Mouse (Mus musculus) lung, embryonic 15.5 days (tissue): ENCODE data around the gene Med27. TPM values are rescaled to one million over a fixed set of nuclear protein-coding genes. Genes with fewer than 3 reads are reported as not detected.

Experiments used
- ATAC-seq: fragments of 200-750 bp; cut with Nextera tagmentation; 2 replicates; pipeline ENCODE4 v1.8.0; 2017; ENCODE audit warnings: moderate number of reproducible peaks, borderline replicate concordance; ENCODE audit not compliant: low FRiP score, low TSS enrichment; ENCODE audit errors: extremely low read depth
- H3K27ac ChIP-seq: fragments of 300-500 bp; sonication (generic); 2 replicates; pipeline ENCODE4 v1.5.1; 2015; ENCODE audit warnings: moderate library complexity, mild to moderate bottlenecking, inconsistent platforms
- H3K27me3 ChIP-seq: fragments of 300-500 bp; sonication (generic); 2 replicates; pipeline ENCODE4 v1.6.1; 2015; ENCODE audit warnings: inconsistent platforms
- H3K36me3 ChIP-seq: fragments of 300-500 bp; sonication (generic); 2 replicates; pipeline ENCODE4 v1.6.1; 2015; ENCODE audit warnings: inconsistent platforms
- H3K4me1 ChIP-seq: fragments of 300-500 bp; sonication (generic); 2 replicates; pipeline ENCODE4 v1.6.1; 2015; ENCODE audit warnings: inconsistent platforms
- H3K4me2 ChIP-seq: fragments of 300-500 bp; sonication (generic); 2 replicates; pipeline ENCODE4 v1.6.1; 2015; ENCODE audit warnings: inconsistent platforms, mild to moderate bottlenecking, moderate library complexity
- H3K4me3 ChIP-seq: fragments of 300-500 bp; sonication (generic); 2 replicates; pipeline ENCODE4 v1.5.1; 2015; ENCODE audit warnings: mild to moderate bottlenecking, inconsistent platforms
- H3K9ac ChIP-seq: fragments of 300-500 bp; sonication (generic); 2 replicates; pipeline ENCODE4 v1.6.1; 2015; ENCODE audit warnings: inconsistent platforms
- H3K9me3 ChIP-seq: fragments of 300-500 bp; sonication (generic); 2 replicates; pipeline ENCODE4 v1.6.1; 2016; ENCODE audit warnings: inconsistent platforms
- WGBS: fragments of 180-500 bp; shearing (Covaris S2); methylation state at CpG from one replicate; pipeline ENCODE4 v1.1.7; 2015; 5-methylcytosine and 5-hydroxymethylcytosine counted together
- polyA plus RNA-seq: library from polyadenylated mRNA; unstranded; fragments of >200 nt; fragmentation: Nextera tagmentation; extraction: Ambion mirVana; gene quantifications from 2 replicates; pipeline ENCODE4 v1.2.1, GENCODE M21; 2015

Med27 gene
- polyA plus RNA-seq, 1 experiment from 2014 or later, result 49.5 TPM

DNA sequence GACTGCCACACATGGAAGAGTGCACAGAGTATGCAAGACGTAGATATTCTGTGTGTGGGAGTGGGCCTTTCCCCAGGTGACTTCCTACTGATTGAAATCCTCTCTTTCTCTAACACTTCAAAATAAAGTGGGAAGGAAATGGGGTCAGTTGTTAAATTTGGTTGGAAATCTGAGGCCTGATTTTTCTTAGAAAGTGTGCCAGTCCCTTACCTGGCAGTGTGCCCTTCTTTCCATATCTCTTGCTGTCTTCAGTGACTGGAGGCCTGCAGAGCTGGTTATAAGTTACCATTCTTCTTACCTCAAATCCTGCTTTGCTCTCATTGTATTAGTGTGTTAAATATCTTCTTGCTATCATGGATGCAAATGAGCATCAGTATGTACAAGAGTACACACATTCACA lies 92.4 kb downstream of the Med27 start:
- Histone ChIP-seq H3K4me3 (no peak overlapping the region), H3K27me3 (no peaks in the 10 kb centered on the region), H3K9me3 (no peaks in the 10 kb centered on the region), H3K4me1 (peaks cover 12% of the 10 kb centered on the region; the same call in 1 of the 2 replicates), H3K9ac (no peak overlapping the region), H3K27ac (no peak overlapping the region), H3K36me3 (no peaks in the 10 kb centered on the region), H3K4me2 (no peak overlapping the region)
- WGBS, result 39% methylated on average over 1 of the region's 1 CpGs
- no peak for ATAC-seq

DNA sequence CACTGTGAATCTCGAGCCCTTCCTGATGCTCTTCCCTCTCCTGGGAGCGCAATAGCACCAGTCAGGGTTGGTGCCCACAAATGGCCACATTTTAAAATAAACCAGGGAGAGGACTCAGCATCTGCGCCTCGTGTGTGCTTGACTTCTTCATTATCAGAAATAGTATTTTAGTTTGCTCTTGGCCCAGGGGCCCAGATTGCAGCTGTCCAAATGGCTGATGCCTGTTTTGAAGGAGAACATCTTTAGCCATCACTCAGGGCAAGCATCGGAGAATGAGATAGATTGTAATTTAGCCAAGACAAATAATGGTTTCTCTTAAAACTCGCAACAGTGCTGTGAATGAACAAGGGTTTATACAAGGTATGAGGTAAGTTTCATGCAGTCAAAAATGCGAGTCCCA lies 92.8 kb downstream of the Med27 start:
- H3K9me3 ChIP-seq, result no peaks in the 10 kb centered on the region
- ATAC-seq, result no peak
- H3K27me3 ChIP-seq, result no peaks in the 10 kb centered on the region
- H3K4me2 ChIP-seq, result no peak overlapping the region
- peaks cover 12% of the 10 kb centered on the region; the same call in 1 of the 2 replicates for H3K4me1 ChIP-seq
- WGBS, result 66% methylated on average over 7 of the region's 7 CpGs
- H3K9ac ChIP-seq, result no peak overlapping the region
- no peak overlapping the region for H3K4me3 ChIP-seq
- H3K36me3 ChIP-seq, result no peaks in the 10 kb centered on the region
- H3K27ac ChIP-seq, result no peak overlapping the region

DNA sequence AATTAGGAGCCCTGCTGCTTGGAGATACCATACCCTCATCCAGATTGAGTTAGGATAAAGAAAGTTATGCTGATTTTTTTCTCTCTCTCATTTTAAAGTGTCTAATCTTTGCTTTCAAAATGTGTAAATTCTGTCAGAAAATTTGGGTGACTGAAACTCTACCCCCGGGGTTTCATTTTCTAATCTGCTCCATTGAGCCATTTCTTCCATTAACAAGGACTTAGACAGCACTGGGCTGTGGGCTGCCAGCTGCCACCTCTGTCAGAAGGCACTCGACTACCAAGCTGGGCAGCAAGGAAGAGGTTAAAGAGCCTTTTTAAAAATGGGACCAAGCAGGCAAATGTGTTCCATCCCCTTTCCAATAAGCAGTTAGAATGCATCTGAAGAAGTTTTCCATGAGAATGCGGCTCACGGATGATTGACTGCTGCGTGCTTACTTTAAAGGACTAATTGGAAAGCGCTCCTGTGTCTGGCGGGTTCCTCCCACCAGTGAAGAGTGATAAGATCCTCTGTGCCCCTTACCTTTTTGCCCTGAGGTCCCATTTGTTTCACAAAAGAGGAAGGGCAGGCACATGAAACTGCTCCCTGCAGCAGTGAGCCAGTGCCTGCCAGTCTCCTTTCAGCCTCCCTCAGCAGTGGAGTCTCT lies 93.4 kb downstream of the Med27 start:
- 64% methylated on average over 7 of the region's 7 CpGs for WGBS
- Histone ChIP-seq H3K9ac (no peak overlapping the region), H3K27me3 (no peaks in the 10 kb centered on the region), H3K27ac (no peak overlapping the region), H3K9me3 (no peaks in the 10 kb centered on the region), H3K4me3 (no peak overlapping the region), H3K36me3 (no peaks in the 10 kb centered on the region), H3K4me1 (peaks cover 12% of the 10 kb centered on the region; the same call in 1 of the 2 replicates), H3K4me2 (no peak overlapping the region)
- ATAC-seq, result no peak

DNA sequence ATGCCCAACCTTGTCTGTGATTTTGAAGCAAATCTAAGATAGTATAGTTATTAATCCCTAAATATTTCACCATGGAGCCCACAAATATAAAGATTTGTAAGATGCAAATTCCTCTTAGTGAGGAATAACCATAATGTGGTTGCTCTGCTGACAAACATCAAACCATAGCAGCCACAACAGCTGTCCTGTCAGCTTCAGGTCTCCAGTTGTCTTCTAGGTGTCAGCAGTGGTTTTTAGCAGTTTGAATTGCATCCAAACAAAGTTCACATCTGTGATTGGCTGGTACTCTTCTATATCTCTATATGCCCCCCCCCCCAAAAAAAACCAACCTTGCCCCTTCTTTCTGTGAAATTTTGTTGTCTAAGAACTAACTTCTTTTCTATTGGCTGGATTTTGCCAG lies 95.7 kb downstream of the Med27 start:
- no peak overlapping the region for H3K4me3 ChIP-seq
- H3K27me3 ChIP-seq, result no peaks in the 10 kb centered on the region
- no peaks in the 10 kb centered on the region for H3K9me3 ChIP-seq
- H3K4me1 ChIP-seq, result peaks cover 9% of the 10 kb centered on the region; the same call in 1 of the 2 replicates
- H3K4me2 ChIP-seq, result no peak overlapping the region
- H3K27ac ChIP-seq, result no peak overlapping the region
- no peaks in the 10 kb centered on the region for H3K36me3 ChIP-seq
- no peak for ATAC-seq
- H3K9ac ChIP-seq, result no peak overlapping the region

DNA sequence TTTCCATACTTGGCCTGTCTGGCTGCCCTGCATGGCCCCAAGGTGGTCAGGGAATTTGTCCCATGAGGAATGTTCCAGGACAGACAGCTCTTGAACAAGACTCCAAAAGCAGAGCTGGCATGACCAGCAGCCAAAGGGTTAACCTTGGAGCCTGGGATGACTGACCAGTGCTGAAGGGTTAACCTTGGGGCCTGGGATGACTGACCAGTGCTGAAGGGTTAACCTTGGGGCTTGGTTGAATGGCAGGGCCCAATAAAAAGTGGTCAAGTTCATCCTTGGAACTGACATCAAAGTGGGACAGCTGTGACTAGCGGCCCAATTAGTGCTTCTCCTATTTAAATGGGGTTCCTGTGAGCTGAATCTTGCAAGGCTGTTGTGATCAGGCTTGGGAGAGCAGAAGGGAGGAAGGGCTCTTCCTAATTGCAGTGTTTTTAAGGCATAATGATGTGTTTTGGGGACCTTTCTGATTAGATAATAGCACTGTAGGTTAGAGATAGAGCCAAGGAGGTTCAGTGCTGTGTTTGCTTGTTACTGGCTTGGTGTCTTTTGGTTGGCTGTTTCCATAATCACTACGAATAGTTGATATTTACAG lies 97.1 kb downstream of the Med27 start:
- 79% methylated on average over 2 of the region's 2 CpGs for WGBS
- H3K9me3 ChIP-seq, result no peaks in the 10 kb centered on the region
- no peak overlapping the region for H3K9ac ChIP-seq
- no peak overlapping the region for H3K27ac ChIP-seq
- peaks cover 3% of the 10 kb centered on the region; the same call in 1 of the 2 replicates for H3K4me1 ChIP-seq
- no peak for ATAC-seq
- H3K36me3 ChIP-seq, result no peaks in the 10 kb centered on the region
- H3K4me3 ChIP-seq, result no peak overlapping the region
- no peak overlapping the region for H3K4me2 ChIP-seq
- H3K27me3 ChIP-seq, result no peaks in the 10 kb centered on the region

DNA sequence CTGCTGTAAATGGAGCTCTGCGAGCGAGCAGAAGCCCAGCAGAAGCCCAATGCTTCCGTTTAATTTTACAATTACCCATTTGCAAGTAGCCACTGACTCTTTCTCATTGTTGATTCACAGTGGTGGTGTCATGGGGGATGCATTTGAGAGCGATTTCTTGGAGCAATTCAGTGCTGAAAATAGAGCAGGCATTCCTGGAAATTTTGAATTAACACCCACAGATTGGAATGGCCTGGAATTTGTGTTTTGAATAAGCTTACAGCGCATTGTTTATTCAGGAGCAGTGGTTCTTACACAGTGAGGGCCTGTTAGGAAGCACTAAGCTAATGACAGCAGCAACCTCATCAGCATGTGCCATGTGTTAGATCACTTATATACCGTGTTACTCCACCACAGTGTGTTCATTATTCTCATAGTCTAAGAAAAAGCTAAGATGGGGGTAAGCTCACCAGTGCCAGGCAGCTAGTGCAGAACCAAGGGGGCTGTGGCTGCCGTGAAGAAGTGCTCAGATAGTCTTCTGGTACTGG lies 101.9 kb downstream of the Med27 start:
- Histone ChIP-seq H3K4me1 (0 out of 2 replicates have a peak, but pooled peaks cover 3% of the 10 kb centered on the region), H3K27ac (no peak overlapping the region), H3K9me3 (no peaks in the 10 kb centered on the region), H3K36me3 (no peaks in the 10 kb centered on the region), H3K9ac (no peak overlapping the region), H3K27me3 (no peaks in the 10 kb centered on the region), H3K4me3 (no peak overlapping the region), H3K4me2 (no peak overlapping the region)
- ATAC-seq, result no peak
- 77% methylated on average over 7 of the region's 7 CpGs for WGBS

DNA sequence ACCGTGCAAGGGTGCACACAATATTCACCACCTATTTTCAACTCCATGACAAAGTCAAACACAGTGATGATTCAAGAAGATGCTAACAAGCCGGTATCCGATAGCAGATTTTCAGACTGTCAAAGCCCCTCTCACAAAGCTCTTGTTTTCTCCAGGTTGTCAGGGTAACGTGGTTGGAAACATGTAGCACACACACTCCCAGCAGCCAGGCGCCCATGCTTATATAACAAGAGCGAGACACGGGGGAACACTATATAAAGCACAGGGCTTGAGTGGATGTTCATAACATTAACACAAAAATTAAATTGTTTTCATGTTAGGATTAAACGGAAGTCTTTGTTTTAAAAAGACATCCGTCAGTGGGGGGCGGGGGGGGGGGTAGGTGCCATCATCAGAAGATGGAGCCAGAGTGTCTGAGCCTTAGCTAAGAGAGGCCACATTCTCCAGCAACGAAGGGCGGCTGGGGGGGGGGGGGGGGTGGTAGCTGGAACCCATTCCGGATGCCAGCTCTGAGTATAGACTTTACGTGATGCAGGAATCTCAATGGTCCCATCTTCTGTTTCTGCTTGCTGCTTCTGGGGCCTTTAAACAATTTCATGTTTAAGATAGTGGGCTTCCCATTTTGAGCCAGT lies 104.9 kb downstream of the Med27 start:
- no peak overlapping the region for H3K4me3 ChIP-seq
- H3K4me1 ChIP-seq, result peaks cover 10% of the 10 kb centered on the region; the same call in 1 of the 2 replicates
- WGBS, result 42% methylated on average over 12 of the region's 14 CpGs
- H3K36me3 ChIP-seq, result no peaks in the 10 kb centered on the region
- peak; percentile 55; the same call in 1 of the 2 replicates for ATAC-seq
- H3K27me3 ChIP-seq, result no peaks in the 10 kb centered on the region
- H3K27ac ChIP-seq, result no peak overlapping the region
- H3K9me3 ChIP-seq, result no peaks in the 10 kb centered on the region
- no peak overlapping the region for H3K4me2 ChIP-seq
- H3K9ac ChIP-seq, result no peak overlapping the region

DNA sequence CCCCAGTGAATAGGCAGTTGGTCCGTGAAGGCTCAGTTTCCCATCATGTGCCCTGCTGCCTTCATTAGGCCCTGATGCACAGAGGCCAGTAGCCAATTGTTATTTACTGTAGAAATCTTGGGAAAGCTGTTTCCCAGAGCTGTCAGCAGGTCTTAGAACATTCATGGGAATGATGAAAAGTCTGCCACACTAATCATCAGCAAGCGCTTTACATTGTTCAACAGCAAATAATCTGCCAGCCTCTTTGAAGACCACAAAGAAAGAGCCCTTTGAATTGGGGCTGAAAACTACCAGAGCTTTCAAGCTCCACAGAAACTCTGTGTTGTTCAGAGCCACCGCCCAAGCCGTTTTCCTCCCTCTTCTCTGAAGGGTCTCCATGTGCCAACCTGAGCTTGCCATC lies 106.8 kb downstream of the Med27 start:
- Histone ChIP-seq H3K27ac (no peak overlapping the region), H3K4me3 (no peak overlapping the region), H3K4me1 (peaks cover 10% of the 10 kb centered on the region; the same call in 1 of the 2 replicates), H3K9ac (no peak overlapping the region), H3K27me3 (no peaks in the 10 kb centered on the region), H3K9me3 (no peaks in the 10 kb centered on the region), H3K36me3 (no peaks in the 10 kb centered on the region), H3K4me2 (no peak overlapping the region)
- 78% methylated on average over 4 of the region's 4 CpGs for WGBS
- ATAC-seq, result no peak

DNA sequence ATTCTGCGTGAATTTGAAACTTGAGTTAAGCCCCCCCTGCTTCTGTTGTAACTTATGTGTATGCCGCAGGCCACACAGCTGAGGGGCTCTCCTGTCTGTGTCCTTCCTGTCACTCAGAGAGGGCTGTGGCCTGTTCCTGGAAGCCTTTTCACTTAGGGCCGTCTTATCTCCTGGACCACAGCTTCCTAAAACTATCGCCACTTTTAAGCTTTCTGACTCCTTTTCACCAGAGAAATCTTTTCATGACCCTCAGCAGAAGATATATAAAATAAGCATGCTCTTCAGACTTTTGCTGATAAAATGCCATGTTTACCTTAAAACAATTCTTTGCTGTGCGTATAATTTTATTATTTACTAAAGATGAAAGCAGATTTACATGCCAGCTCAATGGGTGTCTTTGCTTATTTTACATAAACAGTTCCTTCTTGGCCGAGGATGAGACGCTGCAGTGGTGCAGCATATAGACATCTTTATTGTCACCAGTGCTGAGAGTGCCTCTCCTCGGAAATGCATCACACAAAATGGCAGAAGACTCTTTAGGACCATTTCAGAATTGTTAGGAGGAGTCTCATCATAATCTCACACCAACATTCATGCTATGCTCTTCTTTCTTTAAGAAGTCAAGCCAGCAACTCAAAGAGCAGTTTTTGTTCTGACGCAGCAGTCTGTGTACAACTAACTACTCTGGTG lies 110.2 kb downstream of the Med27 start:
- no peak overlapping the region for H3K4me3 ChIP-seq
- H3K4me2 ChIP-seq, result no peak overlapping the region
- 31% methylated on average over 9 of the region's 9 CpGs for WGBS
- no peaks in the 10 kb centered on the region for H3K36me3 ChIP-seq
- no peaks in the 10 kb centered on the region for H3K9me3 ChIP-seq
- ATAC-seq, result no peak
- H3K4me1 ChIP-seq, result peaks cover 7% of the 10 kb centered on the region; the same call in 1 of the 2 replicates
- peak overlapping the region; percentile 27 for H3K27ac ChIP-seq
- H3K27me3 ChIP-seq, result no peaks in the 10 kb centered on the region
- H3K9ac ChIP-seq, result no peak overlapping the region

DNA sequence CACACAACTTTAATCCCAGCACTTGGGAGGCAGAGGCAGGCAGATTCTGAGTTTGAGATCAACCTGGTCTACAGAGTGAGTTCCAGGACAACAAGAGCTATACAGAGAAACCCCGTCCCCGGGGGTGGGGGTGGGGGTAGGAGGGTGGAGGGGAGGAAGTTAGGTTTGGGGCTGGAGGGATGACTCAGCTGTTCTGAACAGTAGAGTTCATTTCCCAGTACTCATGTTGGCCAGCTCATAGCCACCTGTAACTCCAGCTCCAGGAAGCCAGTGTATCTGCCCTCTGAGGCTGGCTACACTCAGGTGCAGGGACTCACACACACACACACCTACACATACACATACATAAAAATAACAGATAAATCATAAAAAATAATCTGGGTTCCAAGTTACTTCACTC lies 111.1 kb downstream of the Med27 start:
- Histone ChIP-seq H3K9me3 (no peaks in the 10 kb centered on the region), H3K9ac (no peak overlapping the region), H3K36me3 (no peaks in the 10 kb centered on the region), H3K27ac (peak overlapping the region; percentile 27; the same call in 1 of the 2 replicates), H3K4me3 (no peak overlapping the region), H3K4me1 (peaks cover 7% of the 10 kb centered on the region; the same call in 1 of the 2 replicates), H3K4me2 (no peak overlapping the region), H3K27me3 (no peaks in the 10 kb centered on the region)
- ATAC-seq, result no peak
- 59% methylated on average over 2 of the region's 2 CpGs for WGBS

DNA sequence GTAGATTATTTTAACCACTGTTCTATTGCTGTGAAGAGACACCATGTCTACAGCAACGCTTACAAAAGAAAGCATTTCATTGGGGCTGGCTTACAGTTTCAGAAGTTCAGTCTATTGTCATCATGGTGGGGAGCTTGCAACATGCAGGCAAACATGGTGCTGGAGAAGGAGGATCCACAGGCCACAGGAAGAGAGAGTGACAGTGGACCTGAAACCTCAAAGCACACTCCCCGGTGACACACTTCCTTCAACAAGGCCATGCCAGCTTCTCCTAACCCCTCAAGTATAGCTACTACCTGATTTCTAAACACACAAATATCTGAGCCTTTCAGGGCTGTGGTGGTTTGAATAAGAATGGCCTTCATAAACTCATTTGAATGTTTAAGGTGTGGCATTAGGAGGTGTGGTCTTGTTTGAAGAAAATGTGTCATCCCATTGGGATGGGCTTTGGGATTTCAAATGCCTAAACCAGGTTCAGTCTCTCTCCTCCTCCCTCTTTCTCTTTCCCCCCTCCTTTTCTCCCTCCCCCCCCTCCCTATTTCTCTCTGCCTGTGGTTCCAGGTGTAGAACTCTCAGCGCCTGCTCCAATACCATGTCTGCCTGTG lies 111.8 kb downstream of the Med27 start:
- Histone ChIP-seq H3K27me3 (no peaks in the 10 kb centered on the region), H3K4me3 (no peak overlapping the region), H3K4me1 (peaks cover 7% of the 10 kb centered on the region; the same call in 1 of the 2 replicates), H3K9me3 (no peaks in the 10 kb centered on the region), H3K27ac (no peak overlapping the region), H3K9ac (no peak overlapping the region), H3K4me2 (no peak overlapping the region), H3K36me3 (no peaks in the 10 kb centered on the region)
- ATAC-seq, result no peak
- 89% methylated on average over 3 of the region's 3 CpGs for WGBS
